16 mouse cellular contexts compared by ENCODE assay signal in the genomic region with DNA sequence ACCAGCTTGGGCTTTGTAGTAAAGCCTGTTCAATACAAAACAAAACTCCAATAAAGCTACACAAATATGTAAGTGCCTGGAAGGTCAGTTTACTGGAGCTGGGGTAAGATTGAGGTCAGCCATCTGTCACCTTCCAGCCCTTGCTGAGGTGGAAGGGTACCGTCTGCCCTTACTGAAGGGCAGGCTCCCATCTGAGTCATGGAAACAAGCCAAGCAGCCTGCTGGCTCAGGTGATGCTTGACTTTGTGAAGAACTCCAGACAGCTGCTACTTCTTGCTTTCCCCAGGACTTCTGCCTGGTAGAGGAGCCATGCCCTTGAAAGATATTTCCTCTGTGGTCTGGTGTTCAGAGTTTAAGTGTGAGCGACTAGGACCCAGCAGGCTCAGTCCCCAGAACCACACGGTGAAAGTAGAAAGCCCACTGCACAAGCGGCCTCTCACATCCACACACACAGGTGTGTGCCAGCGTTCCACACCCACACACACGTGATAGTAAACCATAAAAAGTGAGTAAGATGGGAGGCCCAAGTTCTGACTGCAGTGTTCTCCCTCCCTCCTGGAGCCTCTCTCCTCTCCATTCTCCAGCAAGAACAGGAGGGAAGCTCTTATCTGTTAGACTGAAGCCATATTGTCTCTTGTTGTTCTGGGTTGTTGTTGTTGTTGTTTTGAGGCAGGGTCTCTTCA. TPM values are rescaled to one million over a fixed set of nuclear protein-coding genes. Genes with fewer than 3 reads are reported as not detected.
DNase-seq lines count a peak whose midpoint lies in the region; ATAC-seq and TF ChIP-seq lines count a peak whose summit lies in the region.
"Had no signal": no experiment of that assay in that cellular context is flagged by ENCODE, and none has a peak within 500 bp of the region (broad histone marks: within the 10 kb centered on the region; RNA-seq: fewer than 3 reads in every experiment).

No protein-coding gene starts in this region.

- H3K9me3 ChIP-seq in heart, embryonic 13.5 days, result no peaks in the 10 kb centered on the region
- no peaks in the 10 kb centered on the region for H3K9me3 ChIP-seq in liver, postnatal 0 days (ENCODE audit: low read length)
- H3K9me3 ChIP-seq: embryonic facial prominence, embryonic 10.5 days; G1E; midbrain, embryonic 12.5 days had no signal

- DNase-seq in heart, postnatal 25 days (ENCODE audit: low spot score), result no peak
- DNase-seq in liver, postnatal 0 days, result no peak
- DNase-seq in adrenal gland, adult (ENCODE audit: inconsistent age in 2 of 2, low spot score in 1 of 2), result no peak
- DNase-seq: kidney, adult 2 months; kidney, postnatal 25 days had no signal

- no peak overlapping the region for H3K9ac ChIP-seq in heart, embryonic 13.5 days
- H3K9ac ChIP-seq in liver, postnatal 0 days (replicated peaks), result peak overlapping the region; percentile 73
- H3K9ac ChIP-seq: hindbrain, embryonic 14.5 days; midbrain, embryonic 12.5 days had no signal

- peaks cover 35% of the 10 kb centered on the region for H3K4me1 ChIP-seq in heart, embryonic 13.5 days
- peaks cover 6% of the 10 kb centered on the region; the same call in 1 of the 2 replicates for H3K4me1 ChIP-seq in bone marrow, adult 2 months (ENCODE audit: control insufficient read depth, insufficient read depth, low read length)
- H3K4me1 ChIP-seq in brown adipose tissue, adult 24 weeks (ENCODE audit: control insufficient read depth, insufficient read depth, insufficient read length, low read length), result peaks cover 7% of the 10 kb centered on the region
- peaks cover 37% of the 10 kb centered on the region for H3K4me1 ChIP-seq in liver, postnatal 0 days (ENCODE audit: insufficient read depth)
- H3K4me1 ChIP-seq: midbrain, embryonic 12.5 days had no signal

- H3K4me2 ChIP-seq in heart, embryonic 13.5 days, result peak overlapping the region; percentile 38
- peak overlapping the region; percentile 68 for H3K4me2 ChIP-seq in liver, postnatal 0 days (ENCODE audit: low read depth, low read length)
- H3K4me2 ChIP-seq: hindbrain, embryonic 14.5 days; midbrain, embryonic 12.5 days had no signal

- TF ChIP-seq EP300 in liver, postnatal 0 days (IDR thresholded peaks at IDR 0.05; ENCODE audit: low read depth), result no peak

- H3K4me3 ChIP-seq in heart, embryonic 13.5 days, result no peak overlapping the region
- peak overlapping the region; percentile 48 for H3K4me3 ChIP-seq in bone marrow, adult 2 months (replicated peaks; ENCODE audit: control insufficient read depth, low read depth, low read length)
- H3K4me3 ChIP-seq in brown adipose tissue, adult 24 weeks (ENCODE audit: insufficient read depth, low read depth, low read length), result no peak overlapping the region
- peak overlapping the region; percentile 43 for H3K4me3 ChIP-seq in liver, postnatal 0 days (ENCODE audit: low read depth, low read length)
- H3K4me3 ChIP-seq: embryonic facial prominence, embryonic 10.5 days; midbrain, embryonic 12.5 days had no signal

- intact Hi-C loops in heart, postnatal 25 days (cut with DNase I), result no loop called here

- H3K27ac ChIP-seq in heart, embryonic 13.5 days (replicated peaks), result peak overlapping the region; percentile 65
- H3K27ac ChIP-seq in bone marrow, adult 2 months (ENCODE audit: control insufficient read depth, insufficient read depth, low read depth, low read length, poor library complexity), result no peak overlapping the region
- H3K27ac ChIP-seq in brown adipose tissue, adult 24 weeks (replicated peaks; ENCODE audit: low read depth, low read length), result peak overlapping the region; percentile 28
- H3K27ac ChIP-seq in liver, postnatal 0 days (ENCODE audit: low read depth), result peak overlapping the region; percentile 92
- H3K27ac ChIP-seq: embryonic facial prominence, embryonic 10.5 days; hindbrain, embryonic 14.5 days; midbrain, embryonic 12.5 days had no signal

- WGBS in heart, embryonic 13.5 days, result 71% methylated on average over 6 of the region's 6 CpGs
- 87% methylated on average over 6 of the region's 6 CpGs for WGBS in bone marrow, adult 2 months
- 91% methylated on average over 6 of the region's 6 CpGs for WGBS in liver, postnatal 0 days (ENCODE audit: insufficient replicate concordance)

- H3K36me3 ChIP-seq in heart, embryonic 13.5 days, result peaks cover 100% of the 10 kb centered on the region
- peaks cover 93% of the 10 kb centered on the region for H3K36me3 ChIP-seq in liver, postnatal 0 days (replicated peaks; ENCODE audit: insufficient read depth, low read length)

- no peak for TF ChIP-seq POLR2A in bone marrow, adult 2 months (IDR thresholded peaks at IDR 0.05; ENCODE audit: borderline replicate concordance, control insufficient read depth, low read depth, low read length)

- ATAC-seq in heart, embryonic 13.5 days (ENCODE audit: extremely low read depth, insufficient number of reproducible peaks, low FRiP score, low TSS enrichment), result no peak
- ATAC-seq in liver, postnatal 0 days, result no peak
- no peak for ATAC-seq in megakaryocyte progenitor cell, adult 5-6 weeks (replicated peaks; ENCODE audit: poor library complexity)

- no peaks in the 10 kb centered on the region for H3K27me3 ChIP-seq in heart, embryonic 13.5 days (replicated peaks)
- H3K27me3 ChIP-seq in liver, postnatal 0 days (ENCODE audit: insufficient read depth, low read length), result no peaks in the 10 kb centered on the region
- H3K27me3 ChIP-seq: midbrain, embryonic 12.5 days had no signal

- TF ChIP-seq CTCF in bone marrow, adult 2 months (IDR thresholded peaks at IDR 0.05; ENCODE audit: control insufficient read depth, insufficient read depth, low read length), result no peak
- TF ChIP-seq CTCF in liver, postnatal 0 days (IDR thresholded peaks at IDR 0.05; ENCODE audit: low read depth), result no peak

RNA-seq across cellular contexts. Expression of gene Brpf3, which starts 24.6 kb away (rescaled TPM):
- 7.0 and 8.3 TPM in 2 replicates for polyA plus RNA-seq in heart, embryonic 13.5 days (2015; fragmentation: Nextera tagmentation; extraction: Ambion mirVana)
- 10 to 100 TPM; 12.4 to 16.2 TPM for total RNA-seq in heart, postnatal 25 days (2021)
- polyA plus RNA-seq in bone marrow, adult 2 months (2011; ENCODE audit: insufficient read depth, insufficient read length, low replicate concordance, missing spikeins), result 117 and 133 TPM in 2 replicates
- 21.0 and 28.9 TPM in 2 replicates for polyA plus RNA-seq in brown adipose tissue, adult 24 weeks (2012; ENCODE audit: insufficient read depth, insufficient read length, missing spikeins)
- polyA plus RNA-seq in liver, postnatal 0 days (2015; fragmentation: Nextera tagmentation; extraction: Ambion mirVana), result 33.9 and 35.6 TPM in 2 replicates
- 29.5 and 29.9 TPM in 2 replicates for total RNA-seq in megakaryocyte progenitor cell, adult 5-6 weeks (2015)
- total RNA-seq in megakaryocyte progenitor cell, adult 5-6 weeks (2017), result 3.4 and 3.9 TPM in 2 replicates

RNA-seq across cellular contexts. Expression of gene Pnpla1, which starts 32.7 kb away (rescaled TPM):
- not detected in 2 replicates for polyA plus RNA-seq in heart, embryonic 13.5 days (2015; fragmentation: Nextera tagmentation; extraction: Ambion mirVana)
- not detected for total RNA-seq in heart, postnatal 25 days (2021)
- polyA plus RNA-seq in bone marrow, adult 2 months (2011; ENCODE audit: insufficient read depth, insufficient read length, low replicate concordance, missing spikeins), result 0.67 TPM in 1 of 2 replicates, not detected in the other
- not detected in 2 replicates for polyA plus RNA-seq in brown adipose tissue, adult 24 weeks (2012; ENCODE audit: insufficient read depth, insufficient read length, missing spikeins)
- polyA plus RNA-seq in liver, postnatal 0 days (2015; fragmentation: Nextera tagmentation; extraction: Ambion mirVana), result 0.09 and 0.16 TPM in 2 replicates
- 0.02 and 0.10 TPM in 2 replicates for total RNA-seq in megakaryocyte progenitor cell, adult 5-6 weeks (2015)
- 0.14 TPM in 1 of 2 replicates, not detected in the other for total RNA-seq in megakaryocyte progenitor cell, adult 5-6 weeks (2017)
- total RNA-seq: adrenal gland, postnatal 10 days; G1E; gastrocnemius, postnatal 4 days; liver, adult 2 months had no signal
- polyA plus RNA-seq: G1E; hindbrain, embryonic 14.5 days; kidney, adult 2 months; liver, adult 2 months; midbrain, embryonic 12.5 days had no signal

RNA-seq across cellular contexts. Expression of gene Mapk13, which starts 56.4 kb away (rescaled TPM):
- 4.3 and 7.1 TPM in 2 replicates for polyA plus RNA-seq in heart, embryonic 13.5 days (2015; fragmentation: Nextera tagmentation; extraction: Ambion mirVana)
- under 1 TPM; 0.17 to 0.18 TPM for total RNA-seq in heart, postnatal 25 days (2021)
- 37.7 and 70.0 TPM in 2 replicates for polyA plus RNA-seq in bone marrow, adult 2 months (2011; ENCODE audit: insufficient read depth, insufficient read length, low replicate concordance, missing spikeins)
- polyA plus RNA-seq in brown adipose tissue, adult 24 weeks (2012; ENCODE audit: insufficient read depth, insufficient read length, missing spikeins), result 0.75 TPM in 2 replicates
- 25.2 and 27.6 TPM in 2 replicates for polyA plus RNA-seq in liver, postnatal 0 days (2015; fragmentation: Nextera tagmentation; extraction: Ambion mirVana)
- 1.3 and 2.2 TPM in 2 replicates for total RNA-seq in megakaryocyte progenitor cell, adult 5-6 weeks (2015)
- total RNA-seq in megakaryocyte progenitor cell, adult 5-6 weeks (2017), result 1.1 and 4.8 TPM in 2 replicates
- polyA plus RNA-seq: G1E had no signal

Comparison
In these comparisons a context has a peak if more than half of its experiments do, and no peak if none do; other contexts are left out.
1. H3K4me3 ChIP-seq: peak in bone marrow, adult 2 months (single experiment) and liver, postnatal 0 days (single experiment); none in heart, embryonic 13.5 days (single experiment) and brown adipose tissue, adult 24 weeks (single experiment).